Mouse (Mus musculus) stomach, postnatal 0 days (tissue): ENCODE data around the gene Sdhb.

Experiments used
- CTCF ChIP-seq: IDR thresholded peaks from 2 replicates; pipeline ENCODE4 v1.5.1; 2016; ENCODE audit warnings: antibody characterized with exemption, low read depth, mild to moderate bottlenecking, moderate library complexity
- EP300 ChIP-seq: optimal IDR thresholded peaks from 2 replicates; pipeline ENCODE3; 2016; ENCODE audit warnings: antibody characterized with exemption

GRCm38 (mm10) chr4:140993846-140994245 lies 32.8 kb downstream of the Sdhb start:
- TF ChIP-seq CTCF (no peak), EP300 (no peak)
